Mouse (Mus musculus) stomach, postnatal 0 days (tissue): ENCODE data around the gene Flywch2.

Experiments used
- CTCF ChIP-seq: IDR thresholded peaks from 2 replicates; pipeline ENCODE4 v1.5.1; 2016; ENCODE audit warnings: antibody characterized with exemption, low read depth, mild to moderate bottlenecking, moderate library complexity
- EP300 ChIP-seq: optimal IDR thresholded peaks from 2 replicates; pipeline ENCODE3; 2016; ENCODE audit warnings: antibody characterized with exemption

- no peak for TF ChIP-seq CTCF
- no peak for TF ChIP-seq EP300
These were observed 2.5 kb downstream of the Flywch2 start for GRCm38 (mm10) chr17:23783352-23783751.
